Mouse (Mus musculus) embryonic facial prominence, embryonic 14.5 days (tissue): ENCODE measurements around the gene Pnmal1. TPM values are rescaled to one million over a fixed set of nuclear protein-coding genes. Genes with fewer than 3 reads are reported as not detected.
A peak's percentile ranks its signal among the peaks of the same experiment; 100 is the strongest.

Source experiments
- ATAC-seq: fragments of 200-750 bp; cut with Nextera tagmentation; 2 replicates; pipeline ENCODE4 v1.8.0; 2017; ENCODE audit warnings: low read depth, moderate number of reproducible peaks, moderate TSS enrichment
- DNase-seq: peaks from one replicate; pipeline ENCODE4 v3.0.0-alpha.2; 2015; ENCODE audit warnings: low spot score
- H3K27ac ChIP-seq: fragments of 300-500 bp; sonication (generic); replicated peaks from 2 replicates; pipeline ENCODE4 v1.5.1; 2014; ENCODE audit warnings: low read depth, mild to moderate bottlenecking, low read length, moderate library complexity
- H3K27me3 ChIP-seq: fragments of 300-500 bp; sonication (generic); replicated peaks from 2 replicates; pipeline ENCODE4 v1.6.1; 2014; ENCODE audit warnings: low read length; ENCODE audit not compliant: control insufficient read depth, insufficient read depth
- H3K36me3 ChIP-seq: fragments of 300-500 bp; sonication (generic); 2 replicates; pipeline ENCODE4 v1.6.1; 2014; ENCODE audit warnings: low read length, mixed read lengths; ENCODE audit not compliant: control insufficient read depth, insufficient read depth
- H3K4me1 ChIP-seq: fragments of 300-500 bp; sonication (generic); 2 replicates; pipeline ENCODE4 v1.6.1; 2014; ENCODE audit warnings: antibody characterized with exemption, low read length; ENCODE audit not compliant: control insufficient read depth, insufficient read depth
- H3K4me2 ChIP-seq: fragments of 300-500 bp; sonication (generic); 2 replicates; pipeline ENCODE4 v1.6.1; 2014; ENCODE audit warnings: low read depth, mild to moderate bottlenecking, low read length, moderate library complexity, mixed read lengths
- H3K4me3 ChIP-seq: fragments of 300-500 bp; sonication (generic); 2 replicates; pipeline ENCODE4 v1.5.1; 2014; ENCODE audit warnings: low read depth, mild to moderate bottlenecking, low read length
- H3K9ac ChIP-seq: fragments of 300-500 bp; sonication (generic); 2 replicates; pipeline ENCODE4 v1.6.1; 2014; ENCODE audit warnings: low read depth, mild to moderate bottlenecking, low read length, moderate library complexity, mixed read lengths
- H3K9me3 ChIP-seq: fragments of 300-500 bp; sonication (generic); 2 replicates; pipeline ENCODE4 v1.6.1; 2016; ENCODE audit warnings: low read length; ENCODE audit not compliant: control insufficient read depth
- WGBS: fragments of 180-500 bp; shearing (Covaris S2); extraction: QIAGEN DNeasy Blood & Tissue Kit; methylation state at CpG from one replicate; pipeline ENCODE4 v1.1.7; 2014; 5-methylcytosine and 5-hydroxymethylcytosine counted together
- polyA plus RNA-seq: library from polyadenylated mRNA; unstranded; fragments of >200 nt; fragmentation: Nextera tagmentation; extraction: Ambion mirVana; gene quantifications from 2 replicates; pipeline ENCODE4 v1.2.1, GENCODE M21; 2014

The Pnmal1 gene
- polyA plus RNA-seq, 1 experiment from 2014 or later = 2.1 TPM

DNA sequence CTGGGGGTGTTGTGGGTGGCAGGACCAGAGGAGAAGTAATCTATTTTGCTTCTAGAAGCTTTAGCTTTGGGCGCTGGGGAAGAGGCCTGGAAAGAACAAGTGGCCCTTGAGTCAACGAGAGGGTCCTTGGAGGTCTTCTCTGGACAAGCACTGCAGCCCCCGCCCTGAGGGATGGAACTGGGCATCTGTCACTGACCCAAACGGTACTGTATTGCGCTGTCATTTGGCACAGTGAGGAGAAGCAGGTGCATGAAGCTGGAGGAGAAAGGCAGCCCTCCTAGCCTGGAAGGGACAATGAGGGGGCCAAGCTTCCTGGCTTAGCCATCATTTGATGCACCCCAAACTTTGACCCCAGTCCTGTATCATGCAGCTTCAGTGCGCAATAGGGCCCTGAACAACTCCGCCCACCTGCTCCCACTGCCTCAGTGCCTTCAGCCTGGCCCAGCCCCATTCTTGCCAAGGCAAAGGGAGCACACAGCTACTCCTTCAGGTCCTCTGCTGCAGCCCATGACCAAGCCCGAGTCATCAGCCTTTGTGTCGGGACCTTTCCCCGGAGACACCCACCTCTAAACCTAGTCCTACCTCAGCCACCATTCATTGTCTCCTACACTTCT is 37.0 kb upstream of the Pnmal1 start:
- no peaks in the 10 kb centered on the region for H3K27me3 ChIP-seq
- peak overlapping the region; percentile 99 for H3K4me3 ChIP-seq
- H3K36me3 ChIP-seq = peaks cover 27% of the 10 kb centered on the region
- no peaks in the 10 kb centered on the region for H3K9me3 ChIP-seq
- peaks cover 38% of the 10 kb centered on the region for H3K4me1 ChIP-seq
- H3K27ac ChIP-seq = peak overlapping the region; percentile 96
- H3K9ac ChIP-seq = peak overlapping the region; percentile 97
- no peak for DNase-seq
- 37% methylated on average over 9 of the region's 10 CpGs for WGBS
- no peak for ATAC-seq
- peak overlapping the region; percentile 92 for H3K4me2 ChIP-seq

DNA sequence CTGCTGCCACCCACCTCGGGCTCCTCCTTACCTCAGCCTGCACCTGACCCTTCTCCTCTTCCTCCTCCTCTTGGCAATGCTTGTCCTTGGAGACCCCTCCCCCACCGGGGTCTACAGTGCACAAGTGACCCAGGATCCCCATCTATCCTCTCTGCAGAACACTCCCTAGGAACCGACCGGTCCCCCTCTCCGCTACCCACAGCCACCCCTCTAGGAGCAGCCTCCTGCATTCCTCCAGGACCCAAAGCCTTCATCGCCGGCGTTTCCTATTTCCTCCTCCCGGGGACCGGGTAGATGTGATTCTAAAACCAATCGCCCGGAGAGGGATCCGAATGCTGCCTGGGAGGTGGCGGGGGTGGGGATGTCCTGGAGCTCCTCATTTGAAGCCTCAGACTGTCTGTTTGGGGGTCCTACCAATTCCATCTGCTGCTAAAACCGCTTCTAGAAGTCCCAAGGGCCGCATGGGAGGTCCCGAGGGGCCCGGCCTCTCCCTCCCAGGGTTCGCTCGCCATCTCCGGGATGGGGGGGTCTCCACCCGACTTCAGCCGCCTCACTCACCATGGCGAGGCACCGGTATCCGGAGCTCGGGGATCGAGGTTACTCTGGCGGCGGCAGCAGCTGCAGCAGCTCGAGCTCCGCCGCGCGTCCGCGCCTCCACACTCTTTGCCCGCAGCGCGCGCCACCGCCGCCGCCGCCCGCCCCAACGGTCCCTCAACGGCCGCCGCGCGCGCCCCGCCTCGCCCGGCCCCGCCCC is 36.0 kb upstream of the Pnmal1 start:
- H3K4me2 ChIP-seq = peak overlapping the region; percentile 92
- DNase-seq = no peak
- no peaks in the 10 kb centered on the region for H3K9me3 ChIP-seq
- H3K4me1 ChIP-seq = peaks cover 38% of the 10 kb centered on the region
- H3K27ac ChIP-seq = peak overlapping the region; percentile 96
- under 1% methylated on average over 28 of the region's 57 CpGs for WGBS
- H3K27me3 ChIP-seq = no peaks in the 10 kb centered on the region
- H3K36me3 ChIP-seq = peaks cover 17% of the 10 kb centered on the region
- peak overlapping the region; percentile 97 for H3K9ac ChIP-seq
- ATAC-seq = no peak
- H3K4me3 ChIP-seq = peak overlapping the region; percentile 99

DNA sequence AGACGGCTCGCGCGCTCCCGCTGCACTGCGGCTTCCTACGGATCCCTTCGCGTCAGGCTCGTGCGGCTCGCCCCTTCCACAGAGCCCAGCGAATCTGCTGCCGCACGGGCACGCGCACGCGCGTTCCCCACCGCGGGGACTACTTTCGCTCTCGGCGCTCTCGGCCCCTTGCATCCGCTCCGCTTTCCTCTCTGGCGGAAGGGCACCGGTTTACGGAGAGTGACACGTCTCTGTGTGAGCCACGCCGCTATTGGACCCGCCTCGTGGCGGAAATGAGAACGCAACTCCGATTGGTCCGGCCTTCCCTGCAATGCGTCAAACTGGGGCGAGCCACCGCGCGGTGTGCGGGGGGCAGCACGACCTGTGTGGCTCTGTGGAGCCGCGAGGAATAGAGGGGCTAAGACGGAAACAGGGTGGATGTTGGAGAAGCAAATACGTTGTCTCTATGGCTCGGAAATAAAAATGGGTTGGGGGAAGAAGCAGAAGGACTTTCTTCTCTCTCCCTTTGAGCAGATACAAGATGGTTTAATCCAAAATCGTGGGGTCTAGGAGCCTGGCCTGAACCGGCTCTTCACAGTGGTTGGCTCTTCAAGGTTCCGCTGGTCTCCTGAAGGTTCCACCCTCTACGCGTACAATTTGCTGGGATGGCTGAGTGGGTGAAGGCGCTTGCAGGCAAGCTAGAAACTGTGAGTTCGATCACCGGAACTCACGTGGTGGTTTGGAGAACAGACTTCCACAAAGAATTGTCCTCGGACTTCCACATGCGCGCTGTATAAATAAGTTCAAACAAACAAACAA is 35.2 kb upstream of the Pnmal1 start, which contains the start of gene Calm3:
Gene Calm3 (minus strand): TSS at position 78 of the 798 bp plus-strand sequence.
- DNase-seq (peak; percentile 100), ATAC-seq (peak; percentile 95)
- H3K9me3 ChIP-seq = no peaks in the 10 kb centered on the region
- H3K27me3 ChIP-seq = no peaks in the 10 kb centered on the region
- peaks cover 35% of the 10 kb centered on the region for H3K4me1 ChIP-seq
- peak within 1 kb of the TSS; percentile 96 for H3K27ac ChIP-seq
- peak within 1 kb of the TSS; percentile 99 for H3K4me3 ChIP-seq
- peaks cover 9% of the 10 kb centered on the region; the same call in 1 of the 2 replicates for H3K36me3 ChIP-seq
- WGBS = 2% methylated on average over 44 of the region's 64 CpGs
- peak within 1 kb of the TSS; percentile 97 for H3K9ac ChIP-seq
- H3K4me2 ChIP-seq = peak within 1 kb of the TSS; percentile 92

DNA sequence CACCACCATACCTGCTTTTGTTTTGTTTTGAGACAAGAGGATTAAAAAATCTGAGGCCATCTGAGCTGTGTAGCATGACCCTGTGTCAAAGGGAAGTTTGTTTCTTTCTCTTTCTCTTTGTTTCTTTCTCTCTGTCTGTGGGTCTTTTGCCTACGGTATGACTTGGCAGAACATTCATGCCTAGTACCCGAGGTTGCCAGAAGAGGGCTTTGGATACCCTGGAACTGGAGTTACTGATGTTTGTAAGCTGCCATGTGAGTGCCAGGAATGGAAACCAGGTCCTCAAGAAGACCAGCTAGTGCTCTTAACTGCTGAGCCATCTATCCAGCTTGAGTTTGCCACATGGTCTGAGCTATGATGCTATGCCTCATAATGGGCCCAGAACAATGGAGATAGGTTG is 31.1 kb upstream of the Pnmal1 start:
- H3K27me3 ChIP-seq = no peaks in the 10 kb centered on the region
- H3K4me3 ChIP-seq = no peak overlapping the region
- no peak for DNase-seq
- H3K9me3 ChIP-seq = no peaks in the 10 kb centered on the region
- H3K27ac ChIP-seq = no peak overlapping the region
- no peak overlapping the region for H3K4me2 ChIP-seq
- no peaks in the 10 kb centered on the region for H3K36me3 ChIP-seq
- WGBS = 39% methylated on average over 2 of the region's 2 CpGs
- H3K4me1 ChIP-seq = no peaks in the 10 kb centered on the region
- no peak for ATAC-seq
- no peak overlapping the region for H3K9ac ChIP-seq

DNA sequence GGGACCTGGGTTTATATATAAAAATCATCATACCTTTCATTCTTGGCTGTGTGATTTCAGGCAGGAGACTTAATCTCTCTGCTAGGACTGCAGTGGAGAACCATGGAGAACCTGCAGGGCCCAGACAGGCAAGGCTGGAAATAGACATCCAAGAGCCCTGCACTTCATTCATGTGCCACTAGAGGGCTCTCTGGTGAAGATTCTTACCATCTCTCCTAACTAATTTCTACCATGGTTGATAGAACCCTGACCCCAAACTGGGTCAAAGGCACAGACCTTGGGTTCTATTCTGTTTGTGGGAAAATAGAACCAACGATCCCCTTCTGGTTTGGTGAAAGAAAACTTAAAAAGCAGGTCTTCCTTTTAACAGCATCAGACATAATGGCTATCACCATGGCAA is 28.6 kb upstream of the Pnmal1 start:
- no peaks in the 10 kb centered on the region for H3K4me1 ChIP-seq
- H3K36me3 ChIP-seq = no peaks in the 10 kb centered on the region
- no peak overlapping the region for H3K4me3 ChIP-seq
- no peaks in the 10 kb centered on the region for H3K9me3 ChIP-seq
- no peak overlapping the region for H3K4me2 ChIP-seq
- no peak for DNase-seq
- no peaks in the 10 kb centered on the region for H3K27me3 ChIP-seq
- no peak overlapping the region for H3K9ac ChIP-seq
- no peak overlapping the region for H3K27ac ChIP-seq
- ATAC-seq = no peak
- 14% methylated on average over 1 of the region's 1 CpGs for WGBS

DNA sequence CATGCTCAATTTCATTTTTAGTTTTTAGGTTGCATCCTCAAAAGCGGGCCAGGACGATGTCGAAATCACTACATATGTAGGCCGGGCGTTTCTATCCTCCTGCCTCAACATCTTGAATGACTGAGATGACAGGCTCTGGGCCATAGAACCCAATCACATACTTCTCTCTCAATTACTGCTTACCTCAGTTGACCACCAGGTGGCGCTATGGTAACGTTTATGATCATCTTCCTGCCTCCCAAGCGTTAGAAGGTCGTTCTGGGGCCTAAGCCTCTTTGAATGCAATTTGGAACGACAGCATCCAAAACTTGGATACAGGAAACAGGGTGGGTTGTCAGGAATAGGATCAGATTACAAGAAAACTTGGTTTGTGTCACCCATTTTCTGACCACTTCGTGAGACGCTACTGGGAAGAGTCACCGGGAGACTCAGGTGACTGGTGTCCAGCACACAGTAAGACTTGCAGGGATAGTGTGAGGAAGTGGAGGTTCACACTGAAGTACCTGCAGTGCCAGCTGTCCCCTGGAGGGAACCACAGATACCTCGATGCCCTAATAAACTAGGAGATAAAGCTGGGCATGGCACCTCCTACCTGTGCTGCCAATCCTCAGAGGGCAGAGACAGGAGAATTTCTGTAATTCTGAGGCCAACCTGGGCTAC is 27.4 kb upstream of the Pnmal1 start:
- Histone ChIP-seq H3K4me2 (no peak overlapping the region), H3K36me3 (no peaks in the 10 kb centered on the region), H3K27ac (no peak overlapping the region), H3K9ac (no peak overlapping the region), H3K9me3 (no peaks in the 10 kb centered on the region), H3K4me3 (no peak overlapping the region), H3K4me1 (no peaks in the 10 kb centered on the region), H3K27me3 (no peaks in the 10 kb centered on the region)
- DNase-seq (peak; percentile 90), ATAC-seq (peak; percentile 77)
- WGBS = 15% methylated on average over 14 of the region's 14 CpGs

DNA sequence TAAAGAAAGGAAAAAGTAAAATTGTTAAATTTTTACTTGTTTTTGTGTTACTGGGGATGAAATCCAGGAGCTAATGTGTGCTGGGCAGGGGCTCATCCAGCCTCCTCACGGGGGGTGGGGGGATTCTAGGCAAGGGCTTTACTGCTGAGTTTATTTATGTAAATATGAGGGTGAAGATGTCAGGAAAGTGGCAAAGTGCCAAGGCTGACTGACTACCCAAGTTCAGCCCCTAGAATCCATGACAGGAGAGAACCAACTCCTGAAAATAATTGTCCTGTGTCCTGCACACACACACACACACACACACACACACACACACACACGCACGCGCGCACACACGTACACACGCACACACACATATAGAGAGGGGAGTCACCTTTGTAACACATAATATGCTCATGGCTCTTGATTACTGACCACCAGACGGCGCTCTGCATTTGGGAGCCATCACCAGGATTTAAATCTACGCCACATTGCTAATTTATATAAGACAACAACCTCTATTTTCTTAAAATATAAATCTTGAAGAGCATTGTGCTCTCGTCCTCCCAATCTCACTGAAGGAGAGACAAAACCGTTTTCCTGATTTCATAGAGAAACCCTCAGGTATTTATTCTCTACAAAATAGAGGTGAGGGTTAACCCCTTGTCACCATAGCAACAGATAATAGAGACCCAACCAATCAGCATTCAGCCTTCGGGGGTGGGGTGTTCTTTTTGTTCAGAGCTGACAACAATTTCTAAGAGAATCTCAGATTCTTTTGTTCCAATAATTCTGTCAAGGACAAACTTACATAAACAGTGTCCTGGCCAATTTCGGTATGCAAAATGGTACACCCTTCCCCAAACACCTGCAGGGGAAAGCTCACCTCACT is 26.5 kb upstream of the Pnmal1 start:
- Histone ChIP-seq H3K27me3 (no peaks in the 10 kb centered on the region), H3K27ac (no peak overlapping the region), H3K9me3 (no peaks in the 10 kb centered on the region), H3K4me2 (no peak overlapping the region), H3K4me3 (no peak overlapping the region), H3K4me1 (no peaks in the 10 kb centered on the region), H3K9ac (no peak overlapping the region), H3K36me3 (no peaks in the 10 kb centered on the region)
- DNase-seq (peak; percentile 82), ATAC-seq (no peak; the same call in 1 of the 2 replicates)
- 34% methylated on average over 14 of the region's 14 CpGs for WGBS
